Mouse (Mus musculus) G1E (cell line): ENCODE data around the gene Ssu72. TPM values are rescaled to one million over a fixed set of nuclear protein-coding genes. Genes with fewer than 3 reads are reported as not detected.

Source experiments
- ATAC-seq: 2 replicates; pipeline ENCODE4 v1.8.0; 2016; ENCODE audit warnings: mild to moderate bottlenecking; ENCODE audit not compliant: insufficient number of reproducible peaks, poor library complexity, low FRiP score, severe bottlenecking; ENCODE audit errors: extremely low read depth
- DNase-seq: peaks from one replicate; pipeline ENCODE4 v3.0.0; 2012; ENCODE audit warnings: low spot score
- H3K27me3 ChIP-seq: 2 replicates; pipeline ENCODE4 v1.6.1; 2012; ENCODE audit warnings: mild to moderate bottlenecking, low read length, inconsistent platforms; ENCODE audit not compliant: insufficient read depth
- H3K36me3 ChIP-seq: replicated peaks from 2 replicates; pipeline ENCODE3; 2012; ENCODE audit warnings: mild to moderate bottlenecking, inconsistent platforms
- H3K4me1 ChIP-seq: 2 replicates; pipeline ENCODE4 v1.6.1; 2012; ENCODE audit warnings: low read depth, low read length, inconsistent platforms, mixed read lengths; ENCODE audit not compliant: insufficient read depth
- H3K4me3 ChIP-seq: 2 replicates; pipeline ENCODE4 v1.5.1; 2012; ENCODE audit warnings: low read depth, mild to moderate bottlenecking, inconsistent platforms, low read length, moderate library complexity, mixed read lengths
- H3K9me3 ChIP-seq: replicated peaks from 2 replicates; pipeline ENCODE4 v1.6.1; 2012; ENCODE audit warnings: inconsistent platforms
- CTCF ChIP-seq: IDR thresholded peaks from 2 replicates; pipeline ENCODE4 v1.5.1; 2012; ENCODE audit warnings: low read depth, low read length, inconsistent platforms, mixed read lengths
- GATA1 ChIP-seq: IDR thresholded peaks from 2 replicates; pipeline ENCODE4 v1.6.1; 2012; ENCODE audit warnings: borderline replicate concordance, low read length, inconsistent platforms, mixed read lengths
- GATA2 ChIP-seq: IDR thresholded peaks from 2 replicates; pipeline ENCODE4 v1.6.1; 2012; ENCODE audit warnings: low read depth, low read length, inconsistent platforms, borderline replicate concordance
- POLR2AphosphoS5 ChIP-seq: IDR thresholded peaks from 2 replicates; pipeline ENCODE4 v1.6.1; 2012; ENCODE audit warnings: low read depth, low read length, inconsistent platforms; ENCODE audit not compliant: insufficient replicate concordance
- TAL1 ChIP-seq: conservative IDR thresholded peaks from 2 replicates; pipeline ENCODE4 v1.6.1; 2012; ENCODE audit warnings: low read depth, low read length, inconsistent platforms, mixed read lengths
- polyA plus RNA-seq: library from polyadenylated mRNA; stranded (reverse); fragments of >175 nt; gene quantifications from 2 replicates; pipeline ENCODE4 v1.2.3, GENCODE M21; 2012
- total RNA-seq, 2 experiments: library from RNA; stranded (forward) in 1 of 2; stranded (reverse) in 1 of 2; fragments of 200-1000 nt in 1 of 2; fragments of >200 nt in 1 of 2; fragmentation: Nextera tagmentation in 1 of 2; gene quantifications; 2 replicates each; pipeline ENCODE4 v1.2.3; 2014 to 2017

The Ssu72 gene
- total and polyA plus RNA-seq, 3 experiments, result 91.4 to 195 (median 186) TPM

DNA sequence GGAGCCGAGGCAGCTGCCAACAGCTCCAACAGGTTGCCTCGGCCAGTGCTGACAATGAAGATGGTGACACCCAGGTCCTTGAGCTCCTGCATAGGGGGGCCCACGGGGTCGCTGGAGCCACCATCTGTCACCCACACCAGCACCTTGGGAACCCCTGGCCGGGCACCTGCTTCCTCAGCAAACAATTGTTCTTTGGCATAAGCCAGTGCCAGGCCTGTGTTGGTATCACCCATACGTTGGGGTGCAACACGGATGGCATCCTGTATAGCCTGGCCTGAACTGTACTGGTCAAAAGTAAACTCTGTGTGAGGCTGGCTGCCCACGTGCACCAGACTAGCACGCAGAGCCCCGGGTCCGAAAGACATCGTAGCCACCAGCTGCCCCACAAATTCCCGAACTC, 68.2 kb downstream of the Ssu72 start:
- no peak overlapping the region for H3K4me3 ChIP-seq
- peaks cover 63% of the 10 kb centered on the region for H3K27me3 ChIP-seq
- no peak for TF ChIP-seq POLR2AphosphoS5
- TF ChIP-seq TAL1, result no peak
- no peak for TF ChIP-seq GATA1
- TF ChIP-seq GATA2, result no peak
- TF ChIP-seq CTCF, result no peak

DNA sequence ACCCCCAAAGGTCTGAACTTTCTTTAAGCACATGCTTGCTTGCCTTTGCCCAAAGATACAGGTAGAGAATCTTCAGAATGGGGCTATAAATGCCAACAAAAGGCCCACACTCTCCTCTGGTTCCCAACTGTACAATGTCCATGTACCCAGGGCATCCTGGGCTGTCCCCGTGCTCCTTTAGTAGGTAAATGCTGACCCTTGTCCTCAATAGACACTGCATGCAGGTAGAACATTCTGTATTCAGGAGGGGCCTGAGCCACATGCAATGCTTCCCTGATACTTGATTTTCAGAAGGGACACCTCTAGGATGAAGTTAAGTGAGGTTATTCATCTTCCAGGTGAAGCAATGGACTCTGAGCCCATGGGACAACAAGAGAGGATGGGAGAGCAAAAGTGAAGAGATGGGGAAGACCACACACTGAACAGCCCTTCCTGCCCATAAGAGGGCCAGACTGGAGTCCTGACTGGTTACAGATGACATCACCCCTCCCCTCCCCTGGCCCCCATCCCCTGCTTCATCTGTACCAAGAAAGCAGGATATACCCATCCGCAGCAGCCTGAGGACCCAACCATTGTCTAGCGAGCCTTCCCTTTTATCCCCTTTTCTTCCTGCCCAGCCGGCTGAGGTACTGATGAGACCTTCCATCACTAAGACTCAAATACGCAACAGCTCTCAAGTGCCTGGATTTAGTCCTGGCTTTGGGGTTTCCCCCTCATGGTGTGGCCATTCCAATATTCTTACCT, 68.9 kb downstream of the Ssu72 start:
- DNase-seq (no peak), ATAC-seq (no peak)
- no peak for TF ChIP-seq TAL1
- TF ChIP-seq GATA1, result no peak
- no peak for TF ChIP-seq GATA2
- TF ChIP-seq POLR2AphosphoS5, result no peak
- no peak for TF ChIP-seq CTCF
- peaks cover 68% of the 10 kb centered on the region for H3K27me3 ChIP-seq
- no peak overlapping the region for H3K4me3 ChIP-seq
- H3K36me3 ChIP-seq, result peaks cover 6% of the 10 kb centered on the region
- H3K4me1 ChIP-seq, result peaks cover 45% of the 10 kb centered on the region
- H3K9me3 ChIP-seq, result no peaks in the 10 kb centered on the region

More for the DNA sequence above, 68.2 kb downstream of the Ssu72 start:
- Histone ChIP-seq H3K4me1 (peaks cover 46% of the 10 kb centered on the region), H3K9me3 (no peaks in the 10 kb centered on the region), H3K36me3 (peaks cover 11% of the 10 kb centered on the region)
- DNase-seq (no peak), ATAC-seq (no peak)

DNA sequence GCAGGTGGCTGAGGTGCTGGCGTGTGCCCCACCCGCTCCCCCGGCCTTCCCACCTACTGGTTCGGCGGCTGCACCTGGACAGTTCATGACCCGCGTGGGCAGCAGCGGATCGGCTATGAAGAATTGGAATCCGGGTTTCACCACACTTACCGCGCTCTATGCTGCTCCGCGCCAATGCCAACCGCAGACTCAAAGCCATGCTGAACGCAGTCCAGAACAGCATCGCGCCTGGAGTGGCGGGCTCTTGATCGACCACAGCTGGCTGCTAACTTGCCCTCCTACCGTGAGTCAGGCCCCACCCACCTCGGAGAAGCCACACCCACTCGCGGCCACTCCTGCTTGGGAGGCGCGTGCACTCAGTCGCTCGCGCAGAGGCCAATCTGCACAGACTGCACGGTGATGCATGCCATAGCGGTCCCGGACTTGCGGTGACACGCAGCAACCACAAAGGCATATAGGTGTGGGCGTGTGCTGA, 69.7 kb downstream of the Ssu72 start, which contains the start of gene Vwa1:
Vwa1 (minus strand) TSS at position 419 of the 475 bp plus-strand sequence.
- Histone ChIP-seq H3K9me3 (no peaks in the 10 kb centered on the region), H3K4me3 (peak within 1 kb of the TSS; percentile 66; the same call in 1 of the 2 replicates), H3K27me3 (peaks cover 74% of the 10 kb centered on the region), H3K36me3 (no peaks in the 10 kb centered on the region), H3K4me1 (peaks cover 37% of the 10 kb centered on the region)
- peak; percentile 35; the same call in 1 of the 2 replicates for ATAC-seq
- TF ChIP-seq GATA2 (no peak), GATA1 (no peak), CTCF (no peak), POLR2AphosphoS5 (no peak), TAL1 (no peak)
- DNase-seq, result peak; percentile 35

DNA sequence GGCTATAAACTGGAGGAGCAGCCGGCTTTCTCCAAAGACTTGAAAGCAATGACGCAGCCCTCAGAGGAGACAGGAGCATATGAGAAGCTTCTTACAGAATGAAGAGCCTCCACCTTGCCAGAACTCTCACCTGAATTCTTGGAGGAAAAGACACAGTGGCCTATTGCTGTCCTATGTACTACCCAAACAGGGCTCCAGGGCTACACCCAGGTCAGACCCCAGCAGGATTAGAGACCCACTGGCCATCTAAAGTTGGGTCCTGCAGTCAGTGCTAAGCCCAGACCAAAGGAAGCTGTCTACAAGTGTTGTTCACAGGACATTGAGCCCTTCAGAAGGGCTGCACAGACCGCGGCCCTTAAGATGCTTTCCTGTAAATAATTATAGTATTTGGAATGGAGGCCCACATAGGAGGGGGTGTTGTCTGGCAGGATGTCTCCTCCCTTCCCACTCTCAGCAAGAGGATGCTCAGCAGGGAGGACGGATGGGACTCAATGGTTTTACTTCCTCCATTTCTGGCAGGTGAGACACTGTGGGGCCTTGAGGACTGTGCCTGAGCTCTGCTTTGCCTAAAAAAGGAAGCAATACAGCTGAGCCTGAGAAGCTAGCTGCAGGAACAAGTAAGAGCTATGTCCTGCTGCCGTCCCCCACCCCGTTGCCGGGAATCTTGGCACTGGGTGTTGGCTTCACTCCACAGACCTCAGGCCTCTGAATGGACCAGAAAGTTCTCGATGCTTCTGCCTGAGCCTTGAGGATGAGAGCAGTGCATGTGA, 70.6 kb downstream of the Ssu72 start:
- ATAC-seq, result no peak
- H3K4me3 ChIP-seq, result no peak overlapping the region
- peaks cover 29% of the 10 kb centered on the region for H3K4me1 ChIP-seq
- peaks cover 82% of the 10 kb centered on the region for H3K27me3 ChIP-seq
- no peak for TF ChIP-seq POLR2AphosphoS5
- TF ChIP-seq GATA2, result no peak
- TF ChIP-seq TAL1, result no peak
- no peak for TF ChIP-seq CTCF
- TF ChIP-seq GATA1, result no peak
- no peaks in the 10 kb centered on the region for H3K9me3 ChIP-seq
- no peaks in the 10 kb centered on the region for H3K36me3 ChIP-seq
- no peak for DNase-seq

DNA sequence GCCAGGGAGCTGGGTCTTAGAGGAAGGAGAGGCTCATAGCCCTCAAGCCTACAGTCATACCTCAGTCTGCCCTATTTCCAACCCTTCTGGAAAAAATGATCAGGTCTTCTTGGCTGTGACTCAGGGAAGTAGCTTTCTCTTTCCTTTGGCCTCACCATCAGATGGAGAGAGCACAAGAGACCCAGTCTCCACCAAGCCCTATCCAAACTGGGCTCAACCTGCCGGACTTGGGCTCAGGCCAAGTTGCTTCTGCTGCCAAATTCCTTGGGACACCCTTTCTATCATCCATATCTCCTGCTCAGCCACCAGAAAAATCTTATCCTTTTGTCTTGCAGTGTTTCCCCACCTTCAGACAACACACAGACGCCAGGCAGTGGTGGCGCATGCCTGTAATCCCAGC, 71.3 kb downstream of the Ssu72 start:
- TF ChIP-seq CTCF, result no peak
- TF ChIP-seq GATA2, result no peak
- TF ChIP-seq GATA1, result no peak
- TF ChIP-seq POLR2AphosphoS5, result no peak
- no peak for TF ChIP-seq TAL1
- Histone ChIP-seq H3K4me3 (no peak overlapping the region), H3K27me3 (peaks cover 82% of the 10 kb centered on the region), H3K36me3 (no peaks in the 10 kb centered on the region), H3K4me1 (peaks cover 22% of the 10 kb centered on the region), H3K9me3 (no peaks in the 10 kb centered on the region)
- DNase-seq (no peak), ATAC-seq (no peak)

DNA sequence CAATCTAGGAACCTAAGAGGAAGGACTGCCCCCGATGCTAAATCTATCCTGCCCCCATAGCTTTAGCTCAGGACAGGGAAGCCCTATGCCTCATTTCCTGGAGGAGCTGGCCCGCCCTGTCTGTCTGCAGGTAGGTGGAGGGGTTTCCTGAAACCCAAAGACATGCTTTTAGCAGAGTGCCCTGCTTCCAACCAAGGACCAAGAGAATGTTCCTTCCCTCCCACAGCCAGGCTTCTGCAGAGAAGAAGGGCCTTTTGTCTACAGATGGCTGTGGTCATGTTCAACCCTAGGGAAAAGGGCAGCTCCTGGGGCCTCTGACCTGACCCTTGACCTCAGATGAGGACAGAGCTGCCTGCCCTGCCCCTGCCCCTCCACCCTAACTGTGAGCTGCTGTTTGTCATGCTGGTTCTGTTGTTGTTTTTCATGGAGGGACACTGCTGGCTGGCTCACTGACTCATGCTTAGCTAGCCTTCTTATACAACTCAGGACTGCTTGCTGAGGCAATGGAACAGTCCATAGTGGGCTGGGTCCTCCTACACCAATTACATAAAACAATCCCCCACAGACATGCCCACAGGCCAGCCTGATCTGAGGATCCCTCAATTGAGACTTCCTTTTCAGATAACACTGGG, 72.2 kb downstream of the Ssu72 start:
- TF ChIP-seq GATA2 (no peak), GATA1 (no peak), CTCF (no peak), POLR2AphosphoS5 (no peak), TAL1 (no peak)
- no peaks in the 10 kb centered on the region for H3K36me3 ChIP-seq
- H3K9me3 ChIP-seq, result no peaks in the 10 kb centered on the region
- DNase-seq (no peak), ATAC-seq (no peak)
- peaks cover 83% of the 10 kb centered on the region for H3K27me3 ChIP-seq
- H3K4me1 ChIP-seq, result peaks cover 21% of the 10 kb centered on the region
- no peak overlapping the region for H3K4me3 ChIP-seq
